Mouse (Mus musculus): ENCODE measurements around the gene Atxn10. TPM values are rescaled to one million over a fixed set of nuclear protein-coding genes. Genes with fewer than 3 reads are reported as not detected.

The Atxn10 gene
- polyA plus RNA-seq, 1 experiment from 2014 or later: 323 TPM

Other genes starting within 250 kb of the Atxn10 start
- 0.10 and 0.16 TPM in 2 replicates for gene Smc1b, start 204.3 kb upstream of the Atxn10 start, polyA plus RNA-seq (2015; fragmentation: Nextera tagmentation; extraction: Ambion mirVana)
- 0.77 and 1.4 TPM in 2 replicates for gene Ribc2, start 204.2 kb upstream of the Atxn10 start, polyA plus RNA-seq (2015; fragmentation: Nextera tagmentation; extraction: Ambion mirVana)
- 214 and 237 TPM in 2 replicates for gene Fbln1, start 130.3 kb upstream of the Atxn10 start, polyA plus RNA-seq (2015; fragmentation: Nextera tagmentation; extraction: Ambion mirVana)
- not detected in 2 replicates for gene 7530416G11Rik, start 167.0 kb downstream of the Atxn10 start, polyA plus RNA-seq (2015; fragmentation: Nextera tagmentation; extraction: Ambion mirVana)
- gene Wnt7b, start 246.2 kb downstream of the Atxn10 start, polyA plus RNA-seq (2015; fragmentation: Nextera tagmentation; extraction: Ambion mirVana): 40.2 and 44.8 TPM in 2 replicates

Measured in lung, embryonic 16.5 days (tissue).